Mouse (Mus musculus): ENCODE measurements around the gene Zswim4.
A peak's percentile ranks its signal among the peaks of the same experiment; 100 is the strongest.

Gene Zswim4

DNA sequence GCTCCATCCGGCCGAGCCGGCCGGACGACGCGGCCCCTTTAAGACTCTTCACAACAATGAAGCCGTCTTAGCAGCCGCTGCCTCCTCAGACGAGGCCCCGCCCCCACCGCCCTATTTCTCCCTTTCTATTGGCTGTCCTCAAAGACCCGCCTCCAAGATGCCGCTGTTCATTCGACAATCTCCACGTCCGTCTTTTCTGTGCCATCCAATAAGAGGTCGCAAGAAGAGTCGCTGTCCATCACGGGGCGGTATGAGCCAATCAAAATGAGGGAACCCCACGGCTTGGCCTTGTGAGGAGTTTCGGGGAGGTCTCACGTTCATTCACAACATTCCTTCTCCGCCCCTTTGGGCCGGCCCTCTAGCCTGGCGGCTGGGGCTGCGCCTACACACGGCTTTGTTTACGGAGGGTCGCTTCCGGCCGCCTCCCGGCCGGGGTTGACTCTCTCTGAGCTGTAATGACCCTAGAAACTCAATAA, at the start of gene Zswim4:
Gene Zswim4 (minus strand): TSS at position 58 of the 476 bp plus-strand sequence.
- peak; percentile 99 for DNase-seq (ENCODE audit: low read depth, low spot score)

DNA sequence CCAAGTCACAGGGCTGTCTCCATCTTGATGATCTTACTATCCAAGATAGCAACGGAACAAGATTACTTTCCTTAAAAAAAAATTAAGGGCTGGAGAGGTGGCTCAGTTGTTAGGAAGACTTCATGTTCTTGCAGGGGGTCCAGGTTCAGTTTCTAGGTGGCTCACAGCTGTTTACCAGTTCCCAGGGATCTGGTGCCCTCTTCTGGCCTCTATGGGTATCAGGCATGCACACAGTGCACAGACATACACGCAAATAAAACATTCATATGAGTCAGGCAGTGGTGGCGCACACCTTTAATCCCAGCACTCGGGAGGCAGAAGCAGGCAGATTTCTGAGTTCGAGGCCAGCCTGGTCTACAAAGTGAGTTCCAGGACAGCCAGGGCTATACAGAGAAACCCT, 48.8 kb upstream of the Zswim4 start:
- DNase-seq (ENCODE audit: low read depth, low spot score), result peak; percentile 53

DNA sequence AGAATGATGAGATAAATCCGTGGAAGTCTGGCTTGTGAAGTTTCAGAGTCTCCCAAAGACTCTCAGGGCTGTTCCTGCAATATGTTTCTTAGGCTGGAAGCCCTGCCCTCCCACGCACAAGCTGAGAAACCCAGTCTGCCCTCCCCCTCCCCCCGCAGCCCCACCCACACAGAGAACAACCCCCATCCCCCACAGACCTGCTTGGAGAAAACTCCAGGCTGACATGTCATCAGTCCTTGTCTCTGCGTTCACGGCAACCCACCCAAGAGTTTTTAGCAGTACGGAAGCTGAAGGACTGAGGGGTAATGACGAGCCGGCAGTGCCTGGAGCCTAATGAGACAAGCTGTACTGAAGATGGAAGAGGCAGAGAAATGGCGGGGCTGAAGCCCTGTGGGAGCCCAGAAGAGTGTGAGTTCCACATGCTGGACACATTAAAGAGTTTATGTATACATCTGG, 47.8 kb upstream of the Zswim4 start:
- no peak for DNase-seq (ENCODE audit: low read depth, low spot score)

DNA sequence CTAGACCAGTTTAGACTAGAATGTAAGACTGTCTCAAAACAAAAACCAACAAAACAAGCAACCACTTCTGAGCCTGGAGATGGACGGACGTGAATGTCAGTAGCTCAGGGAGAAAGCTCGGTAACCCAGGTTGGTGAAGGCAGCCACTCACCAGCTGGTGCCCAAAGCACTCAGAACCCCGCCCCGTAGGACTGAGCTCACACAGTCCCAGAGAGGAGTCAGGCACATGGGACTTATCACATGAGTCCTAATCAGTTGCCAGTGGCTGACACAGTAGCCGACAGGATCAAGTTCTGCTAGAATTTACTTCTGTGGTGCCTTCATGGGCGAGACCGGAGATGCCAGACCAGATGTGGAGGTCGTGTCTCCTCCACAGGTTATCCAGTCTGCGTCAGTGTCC, 43.9 kb upstream of the Zswim4 start:
- no peak for DNase-seq (ENCODE audit: low read depth, low spot score)

DNA sequence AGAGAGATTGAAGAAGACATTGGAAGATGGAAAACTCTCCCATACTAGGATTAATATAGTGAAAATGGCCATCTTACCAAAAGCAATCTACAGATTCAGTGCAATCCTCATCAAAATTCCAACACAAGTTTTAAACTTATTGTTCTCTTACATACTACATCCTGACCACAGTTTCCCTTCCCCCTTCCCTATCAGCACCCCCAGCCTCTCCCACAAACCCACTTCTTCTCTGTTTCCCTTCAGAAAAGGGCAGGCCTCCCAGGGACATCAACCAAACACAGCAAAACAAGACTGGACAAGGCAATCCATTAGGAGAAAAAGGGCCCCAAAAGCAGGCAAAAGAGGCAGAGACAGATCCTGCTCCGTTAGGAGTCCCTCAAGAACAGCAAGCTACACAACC, 39.6 kb upstream of the Zswim4 start:
- DNase-seq (ENCODE audit: low read depth, low spot score), result no peak

DNA sequence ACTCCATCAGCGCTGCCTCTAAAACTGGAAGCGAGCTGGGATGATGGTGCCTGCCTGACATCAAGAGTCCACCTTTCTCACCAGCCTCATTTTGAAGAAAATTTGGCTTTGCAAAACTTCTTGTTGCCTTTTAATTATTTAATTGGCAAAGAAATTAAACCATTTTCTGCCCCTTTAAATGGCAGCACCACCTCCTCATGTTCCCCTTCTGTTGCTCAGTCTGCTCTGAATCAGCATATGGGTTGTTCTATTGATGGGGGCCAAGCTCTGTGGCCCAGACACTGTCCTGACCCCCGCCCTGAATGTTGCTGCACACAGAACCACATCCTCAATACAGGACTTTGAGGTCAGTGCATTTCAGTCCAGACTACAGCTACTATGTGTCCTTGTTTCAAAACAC, 37.1 kb upstream of the Zswim4 start:
- DNase-seq (ENCODE audit: low read depth, low spot score), result no peak

DNA sequence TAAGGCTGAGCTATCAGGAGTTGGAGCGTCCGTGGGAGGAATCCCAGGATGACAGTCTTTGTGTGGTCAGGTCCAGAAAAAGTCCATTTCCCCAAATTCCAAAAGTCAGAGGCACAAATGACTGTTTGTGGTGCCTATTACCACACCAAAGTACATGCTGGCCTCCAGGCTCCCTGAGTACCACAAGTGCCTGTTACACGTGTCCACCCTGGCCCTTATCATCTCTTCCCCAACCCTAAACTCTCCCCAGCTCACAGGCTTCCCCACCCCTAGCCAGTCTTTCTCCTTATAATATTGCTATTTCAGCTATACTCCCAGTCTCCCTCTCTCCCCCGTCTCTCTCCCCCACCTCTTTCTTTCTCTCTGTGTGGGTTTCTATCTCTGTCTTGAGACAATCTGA, 35.4 kb upstream of the Zswim4 start:
- no peak for DNase-seq (ENCODE audit: low read depth, low spot score)

DNA sequence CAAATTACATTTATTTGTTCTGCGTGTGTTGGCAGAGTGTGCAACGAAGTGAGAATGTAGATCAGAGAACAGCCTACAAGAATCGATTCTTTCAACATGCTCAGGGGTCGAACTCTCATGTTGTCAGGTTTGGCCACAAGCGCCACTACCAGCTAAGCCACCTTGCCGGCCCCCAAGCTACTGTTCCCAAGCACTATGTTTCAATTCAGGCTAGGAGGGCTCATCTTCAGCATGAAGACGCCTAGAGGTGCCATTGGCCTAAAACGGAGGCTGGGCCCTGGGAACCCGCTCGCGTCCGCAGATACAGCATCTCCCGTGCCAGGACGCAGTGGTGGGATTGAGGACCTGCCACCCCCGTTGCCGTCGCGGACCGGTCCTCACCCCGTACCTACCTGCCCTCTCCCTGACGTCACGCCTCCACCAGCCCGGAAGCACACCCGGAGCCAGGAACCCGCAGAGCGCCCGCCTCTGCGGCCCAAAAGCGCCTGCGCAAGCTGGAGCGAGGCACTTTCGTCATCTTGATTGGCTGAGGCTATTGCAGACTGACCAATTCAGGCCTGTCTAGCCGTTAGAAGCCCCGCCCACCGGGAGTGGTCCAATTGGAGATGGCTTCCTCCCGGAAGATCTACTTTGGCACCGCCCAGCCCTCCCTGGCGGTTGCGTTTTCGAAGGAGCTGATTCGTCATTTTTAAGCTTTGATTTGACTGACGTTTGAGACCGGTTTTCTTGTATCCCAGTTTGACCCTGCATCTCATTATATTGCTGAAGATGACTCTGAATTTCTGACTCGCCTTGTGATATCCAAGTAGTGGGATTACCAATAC, 33.3 kb upstream of the Zswim4 start, which contains the start of gene Ccdc130:
Gene Ccdc130 (minus strand): TSS at position 431 of the 824 bp plus-strand sequence.
- DNase-seq (ENCODE audit: low read depth, low spot score), result peak; percentile 100

DNA sequence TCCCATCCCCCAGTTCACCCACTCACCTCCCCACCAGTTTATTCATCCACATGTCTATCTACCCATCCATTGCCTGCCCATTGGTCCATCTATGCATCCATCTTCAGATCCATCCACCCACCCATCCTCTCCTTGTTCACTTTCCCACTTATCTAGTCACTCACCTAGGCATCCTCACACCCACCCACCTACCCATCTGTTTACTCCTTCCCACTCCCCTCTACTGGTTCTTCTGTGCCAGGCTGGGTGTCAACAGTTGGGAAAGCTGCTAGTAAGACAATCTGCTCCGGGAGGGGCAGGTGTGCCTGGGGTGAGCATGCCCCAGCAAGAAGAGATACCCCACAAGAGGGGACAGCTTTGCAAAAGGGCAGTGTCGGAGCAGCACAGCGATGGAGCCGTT, 24.2 kb upstream of the Zswim4 start:
- no peak for DNase-seq (ENCODE audit: low read depth, low spot score)

DNA sequence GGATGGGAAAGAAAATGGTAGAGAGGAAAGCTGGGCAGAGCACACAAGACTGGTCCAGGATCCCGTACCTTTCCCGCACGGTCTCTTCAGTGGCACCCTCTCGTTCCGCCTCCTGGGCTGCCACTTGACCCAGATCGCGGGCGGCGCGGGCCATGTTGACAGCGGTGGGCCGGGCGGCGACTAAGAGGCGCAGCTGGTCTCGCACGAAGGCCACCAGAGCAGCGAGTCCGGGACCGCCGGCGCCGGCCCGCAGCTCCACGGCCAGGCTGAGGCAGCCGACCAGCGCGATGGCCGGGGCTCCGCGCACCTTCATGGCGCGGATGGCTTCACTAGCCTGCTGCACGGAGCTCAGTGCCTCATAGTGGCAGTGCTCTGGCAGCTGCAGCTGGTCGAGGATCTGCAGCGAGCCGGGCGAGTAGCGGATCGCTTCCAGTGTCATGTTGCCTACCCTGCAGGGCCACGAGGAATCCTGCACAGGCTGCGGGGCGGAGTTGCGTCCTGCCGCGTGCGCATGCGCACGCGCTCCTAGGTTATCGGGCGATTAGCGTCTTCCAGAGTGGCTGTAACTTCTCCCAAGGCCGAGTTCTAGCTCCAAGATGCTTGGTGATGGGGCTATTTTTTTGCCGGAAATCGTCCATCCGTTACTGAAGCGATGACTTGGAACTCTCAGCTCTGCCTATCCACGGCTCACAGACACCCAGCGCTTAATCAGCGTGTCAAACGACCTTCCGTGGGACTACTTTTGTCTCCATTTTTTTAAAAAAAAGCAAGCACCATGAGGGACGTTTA, 20.2 kb upstream of the Zswim4 start, which contains the start of gene Mri1:
Gene Mri1 (minus strand): TSS at position 505 of the 789 bp plus-strand sequence.
- DNase-seq (ENCODE audit: low read depth, low spot score), result peak; percentile 94

DNA sequence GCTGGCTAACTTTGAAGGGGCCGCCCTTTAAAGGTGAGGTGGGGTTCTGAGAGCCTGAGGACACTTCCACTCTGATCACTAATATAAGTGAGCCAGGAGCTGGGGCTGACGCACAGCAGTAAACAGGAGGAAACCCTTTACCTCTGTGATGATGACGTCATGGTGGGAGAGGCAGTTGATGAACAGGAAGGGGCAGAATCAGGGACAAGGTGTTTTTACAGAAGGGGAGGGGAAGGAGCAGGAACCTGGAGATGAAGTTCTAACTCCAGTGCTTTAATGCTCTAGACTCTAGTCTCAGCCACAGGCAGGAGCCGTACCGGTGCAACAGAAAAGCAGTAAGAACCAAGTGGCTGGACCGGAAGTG, 19.6 kb upstream of the Zswim4 start:
- DNase-seq (ENCODE audit: low read depth, low spot score), result peak; percentile 87

DNA sequence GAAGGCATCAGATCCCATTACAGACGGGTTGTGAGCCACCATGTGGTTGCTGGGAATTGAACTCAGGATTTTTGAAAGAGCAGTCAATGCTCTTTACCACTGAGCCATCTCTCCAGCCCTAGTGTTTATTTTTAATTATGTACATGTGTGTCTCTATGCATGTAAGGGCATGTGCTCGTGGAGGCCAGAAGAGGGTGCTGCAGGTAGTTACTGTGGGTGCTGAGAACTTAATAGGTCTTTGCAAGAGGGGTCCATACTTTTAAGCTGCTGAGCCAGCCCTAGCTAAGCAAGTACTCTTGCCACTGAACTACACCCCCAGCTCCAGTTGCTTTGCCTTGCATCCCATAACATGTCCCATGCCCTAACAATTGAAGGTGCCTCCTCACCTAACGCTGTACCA, 19.0 kb upstream of the Zswim4 start:
- peak; percentile 31 for DNase-seq (ENCODE audit: low read depth, low spot score)

DNA sequence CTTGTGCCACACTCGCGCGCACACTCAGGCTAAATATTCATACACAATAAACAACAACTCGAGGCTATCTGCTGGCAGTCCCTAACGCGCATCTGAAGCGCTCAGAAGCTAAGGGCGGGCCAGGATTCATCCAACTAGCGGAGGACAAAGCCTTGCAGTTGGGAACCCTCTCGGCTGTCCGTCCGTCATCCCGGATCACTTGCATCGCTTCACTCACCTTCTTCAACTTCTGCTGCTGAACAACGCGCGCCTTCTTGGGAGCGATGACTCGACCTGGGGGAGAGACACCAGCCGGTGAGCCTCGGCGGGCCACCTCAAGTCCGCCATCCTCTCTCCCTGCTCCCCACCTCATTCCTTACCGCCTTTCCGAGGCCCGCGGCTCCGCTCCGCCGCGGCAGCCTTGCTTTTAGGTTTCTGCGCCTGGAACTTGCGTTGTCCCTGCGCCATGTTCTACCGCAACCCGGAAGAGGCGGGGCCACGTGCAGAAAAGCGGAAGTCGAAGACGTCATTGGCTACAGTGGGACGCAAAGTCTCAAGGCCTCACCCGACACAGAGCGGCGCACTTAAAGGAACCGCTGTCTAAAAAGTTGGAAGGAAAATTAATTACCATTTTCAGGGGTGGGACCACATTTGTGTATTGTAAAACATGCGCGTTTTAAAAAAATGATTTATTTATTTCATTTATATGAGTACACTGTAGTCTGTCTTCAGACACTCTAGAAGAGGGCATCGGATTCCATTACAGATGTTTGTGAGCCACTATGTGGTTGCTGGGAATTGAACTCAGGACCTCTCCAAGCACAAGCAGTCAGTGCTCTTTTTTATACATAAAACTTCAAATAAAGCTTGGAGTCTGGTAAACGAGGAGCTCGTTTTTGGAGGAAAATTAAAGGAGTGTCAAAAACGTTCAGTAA, 12.7 kb upstream of the Zswim4 start, which contains the start of gene D8Ertd738e:
Gene D8Ertd738e (minus strand): TSS at position 463 of the 914 bp plus-strand sequence.
- DNase-seq (ENCODE audit: low read depth, low spot score), result peak; percentile 96

DNA sequence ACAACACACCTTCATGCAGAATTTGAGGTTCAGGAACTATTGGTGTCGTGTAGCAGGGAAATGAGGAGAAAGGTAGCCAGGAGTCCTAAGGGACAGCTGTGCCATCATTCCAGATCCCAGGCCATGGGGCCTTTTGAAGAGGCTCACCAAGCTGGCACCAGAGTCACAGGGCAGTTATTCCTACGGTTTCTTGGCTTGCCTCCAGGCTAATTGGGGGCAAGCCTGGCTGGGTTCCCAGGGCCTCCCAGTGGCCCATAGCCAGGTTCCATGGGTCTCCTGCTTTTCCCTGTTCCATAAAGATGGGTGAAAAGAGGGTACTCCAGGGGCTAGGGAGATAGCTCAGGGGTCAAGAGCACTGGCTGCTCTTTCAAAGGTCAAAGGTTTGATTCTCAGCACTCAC, 5.0 kb upstream of the Zswim4 start:
- DNase-seq (ENCODE audit: low read depth, low spot score), result no peak

DNA sequence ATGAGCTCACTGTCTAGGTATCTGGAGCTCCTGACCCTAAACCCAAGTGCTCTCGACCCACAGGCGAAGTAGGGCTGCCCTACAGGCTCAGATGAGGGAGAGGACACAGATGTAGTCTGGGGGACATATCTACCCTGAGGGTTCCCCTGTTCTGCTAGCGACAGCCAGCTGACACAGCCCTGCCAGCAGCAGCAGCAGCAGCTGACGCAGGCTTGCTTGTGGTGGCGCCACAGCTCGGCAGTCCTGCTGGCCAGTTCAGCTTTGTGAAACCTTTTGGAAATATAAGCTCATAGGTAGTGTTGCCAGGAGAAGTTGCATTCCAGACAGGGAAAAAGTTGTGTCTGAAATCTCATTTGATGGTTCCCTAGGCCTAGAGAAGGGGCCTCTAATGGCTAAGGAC, 4.3 kb upstream of the Zswim4 start:
- DNase-seq (ENCODE audit: low read depth, low spot score), result no peak

DNA sequence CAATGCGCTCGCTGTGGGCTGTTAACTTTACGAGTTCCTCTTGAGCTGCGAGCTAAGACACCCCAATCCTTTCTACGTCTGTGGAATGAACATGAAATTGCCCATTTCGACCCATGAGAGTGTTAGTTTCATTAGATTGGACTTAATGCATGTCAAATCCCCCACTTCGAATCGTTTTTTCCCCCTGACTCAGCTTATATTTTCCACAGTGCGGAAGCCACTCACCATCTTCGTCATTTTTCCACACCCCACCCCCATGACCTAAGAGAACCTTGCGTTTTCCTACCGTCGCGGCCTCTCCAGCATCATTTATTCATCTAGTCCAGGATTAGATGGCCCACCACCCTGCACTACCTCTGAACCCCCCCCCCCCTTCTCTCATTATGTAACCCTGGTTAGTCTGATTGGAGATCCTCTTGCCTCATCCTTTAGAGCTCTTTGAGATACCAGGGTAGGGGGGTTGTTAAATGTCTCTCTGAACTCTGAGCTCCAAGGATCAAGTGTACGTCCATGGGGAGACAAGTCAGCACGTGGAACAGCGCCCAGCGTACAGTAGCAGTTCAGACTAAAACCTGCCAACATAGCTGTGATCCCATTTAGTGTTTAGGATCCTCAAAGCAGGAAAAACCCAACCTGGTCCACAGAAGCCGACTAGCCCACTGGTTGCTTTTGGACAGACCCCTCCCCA, 831 bp upstream of the Zswim4 start:
- DNase-seq (ENCODE audit: low read depth, low spot score), result peak; percentile 78

DNA sequence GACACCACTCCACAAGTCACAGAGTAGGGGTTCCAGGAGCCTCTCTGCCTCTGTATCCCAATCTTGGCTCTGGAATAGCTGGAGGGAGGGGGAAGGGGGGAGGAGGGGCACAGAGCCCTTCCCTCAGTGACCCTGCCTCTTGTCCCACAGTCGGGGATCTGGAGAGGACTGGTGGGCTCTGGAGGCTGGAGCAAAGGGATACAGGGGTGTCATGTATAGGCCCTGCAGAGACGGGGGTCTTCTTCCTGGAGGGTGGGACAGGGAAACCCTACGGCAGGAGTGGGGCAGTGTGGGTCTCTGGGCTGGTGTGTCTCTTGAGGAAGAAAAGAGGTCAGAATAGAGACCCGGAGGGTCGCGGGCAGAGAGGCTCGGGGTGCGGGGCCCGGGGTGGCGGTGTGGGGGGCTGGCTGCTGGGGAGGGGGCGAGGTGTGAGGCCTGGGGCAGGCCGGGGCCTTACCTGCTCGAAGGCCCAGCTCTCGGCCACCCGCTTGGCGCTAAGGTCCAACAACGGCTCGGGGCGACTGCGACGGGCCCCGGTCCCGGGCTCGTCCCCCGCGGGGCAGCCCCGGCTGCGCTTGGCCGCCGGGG, 351 bp downstream of the Zswim4 start:
- DNase-seq (ENCODE audit: low read depth, low spot score), result no peak

DNA sequence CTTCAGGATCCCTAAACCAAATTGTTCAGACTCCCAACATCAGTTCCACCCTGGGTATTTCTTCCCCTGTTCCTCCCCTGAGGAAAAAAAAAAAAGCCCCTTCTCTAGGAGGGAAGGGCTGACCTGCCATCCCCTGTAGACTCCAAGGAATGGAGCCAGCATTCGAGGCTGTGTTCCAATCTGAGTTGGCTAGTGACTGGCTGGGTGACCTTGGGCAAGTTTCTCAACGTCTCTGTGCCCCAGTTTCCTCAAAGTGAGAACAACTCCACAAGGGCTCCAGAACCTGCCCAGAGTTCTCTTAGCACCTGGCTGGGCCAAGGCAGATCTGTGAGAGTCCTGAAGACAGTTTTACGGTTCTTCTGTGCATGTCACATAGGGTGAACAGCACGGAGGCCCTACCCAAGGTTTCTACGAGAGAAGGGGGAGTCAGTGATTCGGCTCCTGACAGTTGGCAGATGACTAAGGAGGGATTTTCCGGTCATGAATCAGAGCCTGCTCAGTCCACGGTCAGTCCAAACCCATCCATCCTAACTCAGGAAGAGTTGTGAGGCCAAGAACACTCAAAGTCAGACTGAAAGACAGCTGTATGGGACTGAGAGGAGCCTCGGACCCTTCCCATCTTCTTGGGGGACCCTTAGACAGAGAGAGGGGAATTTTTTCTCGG, 977 bp downstream of the Zswim4 start:
- DNase-seq (ENCODE audit: low read depth, low spot score), result peak; percentile 35

DNA sequence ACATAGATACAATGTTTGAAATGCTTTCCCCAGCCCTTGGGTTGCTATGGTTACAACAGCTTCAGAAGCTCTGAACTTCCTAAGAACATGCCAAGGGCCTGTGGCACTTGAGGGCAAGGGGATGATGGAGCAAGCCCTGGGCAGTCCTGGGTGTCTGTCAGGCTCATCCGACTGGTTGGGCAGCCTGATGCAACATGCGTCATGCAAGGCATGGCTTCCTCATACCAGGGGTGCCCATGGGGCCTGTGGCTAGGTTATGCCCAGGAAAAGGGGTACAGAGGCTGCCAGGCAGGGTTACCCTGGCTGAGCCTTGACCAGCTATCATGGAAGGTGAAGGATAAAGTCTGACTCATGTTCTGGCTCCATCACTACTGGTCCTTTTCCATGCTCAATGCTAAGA, 3.8 kb downstream of the Zswim4 start:
- DNase-seq (ENCODE audit: low read depth, low spot score), result no peak

DNA sequence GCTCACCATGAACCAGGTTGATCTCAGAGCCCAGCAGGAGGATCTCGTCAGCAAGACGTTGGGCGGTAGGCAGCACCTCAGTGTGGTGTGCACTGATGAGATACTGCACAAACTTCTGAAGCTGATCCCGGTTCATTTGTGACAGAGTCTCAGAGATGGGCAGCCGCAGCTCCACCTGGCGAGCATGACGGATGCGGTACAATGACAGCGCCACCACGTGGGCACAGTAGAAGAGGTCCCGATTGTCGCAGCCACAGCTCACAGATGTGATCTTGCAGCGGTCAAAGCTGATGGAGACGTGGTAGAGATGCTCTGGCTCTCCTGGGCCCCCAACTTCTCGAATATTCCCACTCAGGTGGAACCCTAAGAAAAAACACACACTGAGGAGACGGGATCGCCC, 6.1 kb downstream of the Zswim4 start:
- DNase-seq (ENCODE audit: low read depth, low spot score), result no peak

Data from CD4-positive helper T cell, adult 2 months (primary cell).